Mouse (Mus musculus) ovary, adult 18-20 months (tissue): Measurements from ENCODE around the gene Slc25a33.
"Not testable (repeated sequence)": the region's sequence is repeated elsewhere in the genome, so short reads cannot be mapped to it uniquely, and the experiment has no call there.

Experiments
- DNase-seq: peaks from one replicate; pipeline ENCODE4 v3.0.0; 2022; ENCODE audit warnings: low spot score, mixed read lengths

Slc25a33 gene

DNA sequence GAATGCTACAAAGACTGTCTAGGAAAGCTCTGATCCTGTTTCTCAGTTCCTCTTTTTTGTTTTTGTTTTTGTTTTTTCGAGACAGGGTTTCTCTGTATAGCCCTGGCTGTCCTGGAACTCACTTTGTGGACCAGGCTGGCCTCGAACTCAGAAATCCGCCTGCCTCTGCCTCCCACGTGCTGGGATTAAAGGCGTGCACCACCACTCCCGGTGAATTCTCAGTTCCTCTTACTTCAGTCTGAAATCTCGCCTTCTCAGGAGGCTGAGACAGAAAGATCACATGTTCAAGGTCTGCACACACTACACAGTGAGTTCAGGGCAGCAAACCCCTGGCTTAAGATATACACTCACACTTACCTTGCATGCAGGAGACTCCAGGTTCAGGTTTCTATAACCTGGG, 17.5 kb downstream of the Slc25a33 start:
- not testable (repeated sequence) for DNase-seq

GRCm38 (mm10) chr4:149752836-149753235, 21.2 kb downstream of the Slc25a33 start:
- DNase-seq = no peak

DNA sequence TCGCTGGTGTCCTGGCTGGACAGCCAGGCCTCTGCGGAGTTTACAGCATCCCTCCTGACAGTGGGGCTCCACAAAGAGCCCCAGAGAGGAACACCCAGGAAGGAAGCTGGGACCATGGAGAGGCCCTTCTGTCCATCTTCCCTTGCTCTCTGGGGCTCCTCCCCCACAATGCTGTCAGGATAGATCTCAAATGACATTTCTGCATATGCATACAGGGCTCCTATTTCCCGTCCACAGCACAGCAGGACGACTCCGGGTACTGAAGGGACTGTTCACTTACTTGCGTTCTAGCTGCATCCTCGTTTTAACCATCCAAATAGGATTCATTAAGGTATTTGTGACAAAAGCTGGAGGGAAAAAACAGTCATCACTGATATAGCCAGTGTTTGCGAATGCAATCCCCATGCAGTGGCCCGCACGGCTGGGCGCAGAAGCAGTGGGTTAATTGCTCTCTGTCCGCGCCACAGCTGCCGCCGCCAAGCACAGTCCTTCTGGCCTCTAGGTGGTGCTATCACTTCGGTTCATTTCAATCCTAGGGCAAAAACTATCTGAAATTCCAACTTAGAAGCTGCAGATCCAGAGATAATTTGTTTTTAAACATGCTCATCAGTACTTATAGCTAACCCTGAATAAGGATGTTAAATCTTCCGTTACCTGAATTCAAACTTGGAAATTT, 21.8 kb downstream of the Slc25a33 start:
- DNase-seq = no peak

GRCm38 (mm10) chr4:149750671-149751070, 23.4 kb downstream of the Slc25a33 start:
- DNase-seq = no peak

DNA sequence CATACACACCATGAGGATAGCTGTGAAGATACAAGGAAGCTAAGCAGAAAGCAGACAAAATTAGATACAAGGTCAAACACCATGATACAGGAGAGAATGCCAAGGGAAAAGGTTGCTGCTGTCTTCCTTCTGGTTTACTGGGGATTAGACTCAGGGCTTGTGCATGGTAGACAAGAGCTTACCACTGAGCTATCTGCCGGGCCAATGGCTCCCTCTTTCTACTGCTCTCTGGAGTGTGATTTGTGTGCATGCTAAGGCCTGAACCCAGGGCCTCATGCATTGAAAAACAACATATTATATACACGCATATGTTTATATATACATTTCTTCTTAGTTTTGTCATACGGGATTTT, 24.4 kb downstream of the Slc25a33 start:
- not testable (repeated sequence) for DNase-seq

- DNase-seq = no peak
Measured at GRCm38 (mm10) chr4:149749003-149749662, 24.9 kb downstream of the Slc25a33 start.

DNA sequence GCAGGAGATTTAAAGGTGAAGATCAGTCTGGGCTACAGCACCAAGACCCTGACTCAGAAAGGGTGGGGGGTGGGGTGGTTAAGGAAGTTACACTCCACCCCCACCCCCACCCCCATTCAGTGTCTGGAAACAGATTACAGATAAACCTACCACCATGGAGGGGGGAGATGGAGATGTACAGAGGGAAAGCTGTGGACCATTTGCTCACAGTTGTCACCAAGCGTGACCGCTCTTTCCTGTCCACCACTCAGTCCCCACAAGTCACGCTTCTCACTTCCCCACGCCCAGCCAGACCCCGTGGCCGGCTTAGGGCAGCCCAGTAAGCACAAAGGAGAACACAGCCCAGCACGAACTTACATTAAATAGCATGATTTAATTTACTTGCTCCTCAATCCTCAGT, 30.0 kb downstream of the Slc25a33 start:
- DNase-seq = no peak

DNA sequence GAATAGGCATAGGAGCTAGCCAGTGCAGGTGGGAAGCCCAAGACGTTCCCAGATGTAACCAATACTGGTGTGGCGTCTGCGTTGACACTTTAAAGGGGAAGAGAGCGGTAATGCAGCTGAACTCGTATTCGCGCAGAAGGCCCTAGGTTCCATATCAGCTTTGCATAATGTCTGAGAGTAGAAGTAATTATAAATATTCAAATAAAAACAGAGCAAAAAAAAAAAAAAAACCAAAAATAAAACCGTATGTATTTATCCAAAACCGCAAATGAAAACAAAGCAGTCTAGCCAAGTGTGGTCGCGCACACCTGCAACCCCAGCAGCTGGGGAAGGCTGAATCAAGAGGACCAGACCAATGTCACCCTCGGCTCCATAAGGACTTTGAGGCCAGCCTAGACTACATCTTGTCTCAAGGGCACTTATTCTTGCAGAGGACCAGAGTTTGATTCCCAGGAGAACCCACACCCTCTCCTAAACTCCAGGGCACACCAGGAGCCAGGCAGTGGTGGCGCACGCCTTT, 32.0 kb downstream of the Slc25a33 start:
- no peak for DNase-seq

GRCm38 (mm10) chr4:149740301-149740700, 33.8 kb downstream of the Slc25a33 start:
- DNase-seq = no peak

DNA sequence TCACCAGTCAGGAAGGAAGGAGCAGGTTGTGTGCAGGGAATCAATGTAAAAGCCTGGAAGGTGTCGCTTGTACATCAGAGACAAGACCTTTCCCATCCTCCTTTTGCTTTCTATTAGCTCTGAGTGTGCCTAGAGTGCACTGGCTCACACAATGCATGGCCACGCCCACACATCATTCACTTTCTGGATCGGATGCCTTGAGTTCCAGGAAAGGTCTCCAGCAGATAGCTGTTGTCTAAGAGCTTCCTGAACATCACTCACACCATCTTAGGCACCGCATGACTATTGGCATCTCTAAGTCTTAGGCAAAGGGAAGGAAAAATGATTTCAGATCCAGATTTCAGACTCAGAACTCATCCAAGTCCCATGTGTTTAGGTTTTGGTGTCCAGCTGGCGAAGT, 34.6 kb downstream of the Slc25a33 start:
- DNase-seq = no peak

DNA sequence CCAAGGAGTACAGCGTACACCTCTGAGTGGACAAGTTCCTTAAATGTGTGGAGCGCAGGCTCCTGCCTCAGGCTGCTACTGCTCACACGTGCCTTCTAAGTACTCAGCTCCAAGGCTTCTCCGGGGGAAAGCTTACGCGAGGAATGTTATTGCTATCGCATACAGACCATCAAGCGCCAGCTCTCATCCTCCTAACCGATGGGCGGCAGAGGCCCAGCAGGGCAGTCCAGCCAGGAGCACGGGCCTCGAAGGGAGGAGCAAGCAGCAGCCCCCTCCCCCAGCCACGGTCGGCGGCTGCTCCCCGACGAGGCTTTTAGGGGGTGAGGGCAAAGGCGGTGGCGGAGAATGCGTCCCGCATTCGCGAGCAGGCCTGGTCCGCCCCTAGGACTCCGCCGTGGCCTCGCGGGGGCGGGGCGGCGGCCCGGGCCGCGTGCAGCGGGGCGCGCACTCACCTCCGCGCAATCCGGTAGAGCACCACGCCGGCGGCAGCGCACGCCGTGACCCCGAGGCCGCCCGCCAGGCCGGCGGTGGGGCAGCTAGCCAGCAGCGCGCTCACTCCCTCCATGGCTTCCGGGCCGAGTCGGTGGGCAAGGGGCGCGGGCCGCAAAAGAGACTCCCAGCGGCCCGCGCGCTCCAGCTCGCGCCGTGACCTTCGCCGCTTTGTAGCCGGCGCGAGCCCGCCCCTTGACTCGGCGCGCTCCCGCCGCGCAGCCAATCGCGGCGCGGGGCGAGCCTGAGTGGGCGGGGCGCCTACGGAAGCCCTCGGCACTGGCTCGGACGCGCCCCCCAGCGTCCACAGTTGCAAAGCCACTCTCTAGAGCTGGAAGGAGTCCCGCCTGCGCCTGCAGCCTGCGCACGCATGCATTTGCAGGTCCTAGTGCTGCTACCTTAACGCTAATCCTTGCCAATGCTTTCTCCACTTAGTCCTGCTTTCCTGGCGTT, 36.4 kb downstream of the Slc25a33 start, which contains the start of gene Tmem201:
TSS of gene Tmem201 (minus strand) at position 662 of the 942 bp plus-strand sequence.
- peak; percentile 86 for DNase-seq

GRCm38 (mm10) chr4:149736581-149736980, 37.5 kb downstream of the Slc25a33 start:
- DNase-seq = peak; percentile 41

- DNase-seq = no peak
Measured at GRCm38 (mm10) chr4:149735624-149736250, 38.3 kb downstream of the Slc25a33 start.

DNA sequence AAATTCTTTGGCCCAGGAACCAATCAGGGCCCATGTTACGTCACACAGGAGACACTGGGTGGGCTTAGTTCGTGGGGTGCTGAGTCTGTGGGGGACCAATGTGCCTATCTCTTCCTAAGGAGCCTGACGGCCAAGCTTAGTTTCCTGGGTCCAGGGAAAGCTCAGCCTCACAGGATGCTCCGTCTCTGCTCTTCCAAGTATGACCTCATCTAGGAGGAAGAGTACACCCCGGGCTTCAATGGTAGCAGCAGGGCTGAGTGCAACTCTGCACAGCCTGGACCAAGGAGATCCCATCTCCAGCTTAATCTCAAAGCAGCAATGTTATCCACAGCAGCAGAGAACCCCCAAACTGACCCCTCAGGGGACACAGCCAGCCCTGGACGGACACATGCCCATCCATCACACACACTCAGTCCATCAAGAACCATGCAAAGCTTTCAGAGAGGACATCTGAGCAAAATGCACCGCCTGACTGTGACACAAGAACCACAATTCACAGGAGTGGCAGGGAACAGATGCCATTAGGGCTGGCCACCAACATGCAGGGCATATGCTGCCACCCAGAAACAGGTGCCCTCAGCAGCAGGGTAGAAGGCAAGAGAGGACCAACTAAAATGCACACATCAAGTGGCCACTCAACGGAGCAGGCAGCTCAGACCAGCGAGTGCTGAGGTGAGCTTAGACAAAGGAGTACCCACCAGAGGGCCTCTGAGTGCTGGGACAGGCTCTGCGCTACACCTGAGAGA, 39.2 kb downstream of the Slc25a33 start:
- no peak for DNase-seq

GRCm38 (mm10) chr4:149734246-149734645, 39.8 kb downstream of the Slc25a33 start:
- no peak for DNase-seq

DNA sequence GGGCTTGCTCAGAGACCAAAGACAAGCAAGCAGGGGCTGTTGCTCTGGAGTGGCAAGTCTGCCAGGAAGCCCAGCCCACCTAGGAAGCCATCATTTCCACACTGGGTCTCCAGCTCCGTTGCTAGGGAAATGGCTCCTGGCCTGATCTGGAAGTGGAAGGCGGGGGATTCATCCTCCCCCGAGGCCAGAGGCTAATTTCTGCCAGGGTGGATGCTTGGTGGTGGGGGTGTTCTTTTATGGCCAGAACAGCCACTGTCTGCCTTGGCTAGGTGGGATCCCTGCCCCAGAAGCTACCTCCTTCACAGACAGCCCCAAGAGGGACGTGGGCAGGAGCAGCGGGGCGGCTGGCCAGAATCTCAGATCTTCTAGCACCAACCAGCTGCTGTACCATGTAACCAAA, 40.3 kb downstream of the Slc25a33 start:
- no peak for DNase-seq

DNA sequence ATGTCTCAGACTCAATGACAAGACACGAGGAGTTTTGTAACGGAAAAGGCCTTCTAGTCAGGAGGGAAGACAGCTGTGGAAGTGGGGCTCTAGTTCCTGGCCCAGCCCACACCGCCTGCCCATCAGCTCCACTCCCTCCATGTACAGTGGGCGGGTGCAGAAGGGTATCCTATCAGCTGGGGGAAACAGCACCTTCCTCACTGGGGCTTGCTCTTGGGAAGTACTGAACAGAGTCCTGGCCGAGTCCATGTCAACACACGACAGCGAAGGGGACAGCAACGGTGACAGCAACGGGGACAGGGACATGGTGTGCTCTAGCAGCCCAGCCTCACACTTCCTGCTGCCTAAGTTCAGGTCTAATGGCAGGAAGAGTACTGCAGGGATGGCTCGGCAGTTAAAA, 41.3 kb downstream of the Slc25a33 start:
- no peak for DNase-seq

DNA sequence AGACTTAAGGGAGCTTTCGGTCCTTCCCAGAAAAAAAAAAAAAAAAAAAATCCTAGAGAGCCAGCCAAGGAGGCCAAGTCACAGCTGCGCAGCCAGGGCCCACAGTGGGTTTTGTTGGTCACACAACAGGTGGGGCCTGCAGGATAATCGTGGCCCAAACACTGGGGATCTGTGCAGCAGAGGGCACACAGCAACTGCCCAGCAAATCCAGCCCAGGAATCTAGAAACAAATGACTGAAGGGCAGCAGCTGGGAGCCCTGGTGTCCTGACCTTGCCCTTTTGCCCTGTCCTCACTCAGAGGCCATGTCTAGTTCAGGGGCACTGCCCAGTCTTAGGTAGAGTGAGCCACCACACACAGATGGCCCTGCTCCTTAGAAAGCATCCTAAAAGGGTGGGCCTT, 41.8 kb downstream of the Slc25a33 start:
- DNase-seq = no peak

DNA sequence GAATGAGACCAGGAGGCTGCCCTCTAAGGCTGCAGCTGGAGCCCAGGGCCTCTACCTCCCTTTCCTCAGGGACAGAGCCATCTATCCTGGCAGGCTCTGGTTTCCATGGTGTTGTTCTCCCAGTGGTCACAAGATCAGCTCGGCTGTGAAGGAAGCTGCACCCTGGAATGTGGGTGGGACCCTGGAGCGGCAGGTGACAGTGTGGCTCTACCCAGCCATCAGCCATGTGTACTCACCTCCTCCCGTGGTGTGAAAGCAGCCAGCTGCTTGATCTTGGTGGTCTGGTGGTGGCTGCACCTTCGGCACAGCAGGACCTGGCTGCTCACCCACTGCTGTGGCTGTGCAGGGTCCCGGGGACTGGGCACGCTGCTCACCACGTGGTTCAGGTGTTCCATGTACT, 43.2 kb downstream of the Slc25a33 start:
- no peak for DNase-seq

DNA sequence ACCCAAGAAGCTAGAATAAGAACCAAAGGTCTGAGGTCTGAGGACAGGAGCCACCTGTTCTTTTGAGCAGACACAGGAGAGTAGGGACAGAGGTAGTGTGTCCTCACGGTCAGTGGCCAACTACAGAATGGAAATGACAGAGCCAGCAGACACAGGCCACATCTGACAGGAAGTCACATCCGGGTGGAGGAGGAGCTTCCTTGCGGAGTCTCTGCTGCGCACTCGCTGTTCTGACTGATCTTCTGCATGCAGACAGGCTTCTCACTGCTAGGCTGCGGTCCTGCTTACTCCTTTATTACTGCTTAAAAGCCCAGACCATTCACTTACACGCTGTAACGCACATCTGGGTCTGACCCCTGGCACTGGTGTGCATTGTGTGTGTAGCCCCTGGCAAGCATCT, 45.3 kb downstream of the Slc25a33 start:
- no peak for DNase-seq

GRCm38 (mm10) chr4:149727636-149728035, 46.4 kb downstream of the Slc25a33 start:
- DNase-seq = no peak
